Mouse (Mus musculus) small intestine, adult 2 months (tissue): ENCODE measurements around the gene Supt5. TPM values are rescaled to one million over a fixed set of nuclear protein-coding genes. Genes with fewer than 3 reads are reported as not detected.

Experiments used
- H3K27ac ChIP-seq: fragments of 200-500 bp; 2 replicates; pipeline ENCODE4 v1.5.1; 2012; ENCODE audit warnings: low read depth, low read length, control low read depth, inconsistent platforms; ENCODE audit not compliant: insufficient read depth
- H3K27me3 ChIP-seq: fragments of 200-500 bp; 2 replicates; pipeline ENCODE4 v1.6.1; 2012; ENCODE audit warnings: mild to moderate bottlenecking, moderate library complexity, low read length, inconsistent platforms; ENCODE audit not compliant: control insufficient read depth, insufficient read depth
- H3K36me3 ChIP-seq: fragments of 200-500 bp; 2 replicates; pipeline ENCODE4 v1.6.1; 2012; ENCODE audit warnings: mild to moderate bottlenecking, low read length, control low read depth, inconsistent platforms; ENCODE audit not compliant: control insufficient read depth, insufficient read depth
- H3K4me1 ChIP-seq: fragments of 200-500 bp; 2 replicates; pipeline ENCODE4 v1.6.1; 2012; ENCODE audit warnings: low read length, inconsistent platforms, mixed read lengths; ENCODE audit not compliant: control insufficient read depth, insufficient read depth, insufficient read length
- H3K4me3 ChIP-seq: fragments of 200-500 bp; 2 replicates; pipeline ENCODE4 v1.5.1; 2012; ENCODE audit warnings: low read depth, mild to moderate bottlenecking, control low read depth, inconsistent platforms, low read length, moderate library complexity
- CTCF ChIP-seq: fragments of 200-500 bp; IDR thresholded peaks from 2 replicates; pipeline ENCODE4 v1.5.1; 2012; ENCODE audit warnings: low read depth, mild to moderate bottlenecking, control low read depth, inconsistent platforms, low read length, moderate library complexity, mixed read lengths; ENCODE audit not compliant: insufficient replicate concordance, insufficient read length; ENCODE audit errors: extremely low read depth
- POLR2A ChIP-seq: fragments of 200-500 bp; IDR thresholded peaks from 2 replicates; pipeline ENCODE4 v1.6.1; 2012; ENCODE audit warnings: low read depth, mild to moderate bottlenecking, control low read depth, inconsistent platforms, low read length, moderate library complexity
- WGBS: fragments of 180-500 bp; shearing (Covaris S2); methylation state at CpG from one replicate; pipeline ENCODE4 v1.1.7; 2018; 5-methylcytosine and 5-hydroxymethylcytosine counted together
- polyA plus RNA-seq: library from polyadenylated mRNA; depleted of rRNA; stranded (reverse); fragments of >200 nt; gene quantifications from 2 replicates; pipeline ENCODE4 v1.2.3, GENCODE M21; 2012

Supt5 gene
- polyA plus RNA-seq, 1 experiment, result 104 TPM

DNA sequence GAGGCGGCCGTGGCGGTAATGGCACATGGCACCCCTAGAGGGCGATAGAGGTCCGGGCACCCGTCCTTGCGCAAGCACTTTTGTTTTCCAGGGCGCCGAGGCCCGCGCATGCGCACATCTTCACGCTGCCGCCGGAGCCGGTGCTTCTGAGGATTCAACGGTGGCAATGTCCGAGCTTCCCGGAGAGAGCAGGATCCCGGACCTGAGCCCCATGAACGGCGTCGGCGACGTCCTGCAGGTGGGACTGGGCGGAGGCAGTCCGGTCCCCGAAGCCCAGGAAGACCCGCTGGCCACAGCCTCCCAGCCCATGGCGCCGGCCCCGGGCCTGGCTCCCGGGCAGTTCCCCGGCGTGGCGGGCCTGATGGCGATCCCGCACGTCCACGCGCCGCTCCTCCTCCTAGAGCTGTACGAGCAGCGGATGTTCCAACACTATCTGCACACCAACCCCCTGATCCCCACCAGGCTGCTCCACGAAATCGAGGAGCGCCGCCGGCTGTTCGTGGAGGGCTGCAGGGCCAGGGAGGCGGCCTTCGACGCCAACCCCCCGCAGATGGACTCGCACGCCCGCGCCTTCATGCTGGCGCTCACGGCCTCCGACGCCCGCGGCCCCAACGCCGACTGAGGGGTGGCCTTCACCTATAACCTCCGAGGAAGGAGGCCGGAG lies 60.8 kb downstream of the Supt5 start, which contains the start of gene Eid2b:
Eid2b (plus strand) TSS at position 125 of the 664 bp plus-strand sequence.
- 3% methylated on average over 68 of the region's 68 CpGs for whole genome bisulfite sequencing
- H3K27me3 ChIP-seq, result no peaks in the 10 kb centered on the region
- no peaks in the 10 kb centered on the region for H3K36me3 ChIP-seq
- H3K4me3 ChIP-seq, result peak within 1 kb of the TSS; percentile 76
- no peak within 1 kb of the TSS for H3K27ac ChIP-seq
- peaks cover 2% of the 10 kb centered on the region for H3K4me1 ChIP-seq
- 0 out of 2 replicates have a peak, but pooled peaks have one; percentile 18 for TF ChIP-seq POLR2A
- TF ChIP-seq CTCF, result peak; percentile 85

DNA sequence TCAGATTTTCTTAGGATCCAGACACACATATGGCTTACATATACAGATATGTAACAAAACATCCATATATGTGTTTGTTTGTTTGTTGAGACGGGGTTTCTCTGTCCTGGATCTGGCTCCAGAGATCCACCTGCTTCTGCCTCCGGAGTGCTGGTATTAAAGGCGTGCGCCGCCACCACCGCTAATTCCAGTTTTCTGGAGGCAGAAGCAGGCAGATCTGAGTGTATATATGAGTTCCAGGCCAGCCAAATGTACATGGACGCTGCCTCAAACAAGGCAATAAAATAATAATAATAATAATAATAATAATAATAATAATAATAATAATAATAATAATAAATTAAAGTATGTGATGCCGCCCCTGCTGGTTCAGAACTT lies 61.3 kb downstream of the Supt5 start:
- H3K4me3 ChIP-seq, result no peak overlapping the region
- no peak for TF ChIP-seq CTCF
- WGBS, result 52% methylated on average over 8 of the region's 8 CpGs

GRCm38 (mm10) chr7:28271761-28272160 lies 66.8 kb downstream of the Supt5 start:
- Histone ChIP-seq H3K27ac (no peak overlapping the region), H3K36me3 (no peaks in the 10 kb centered on the region), H3K4me3 (no peak overlapping the region), H3K4me1 (peaks cover 4% of the 10 kb centered on the region; the same call in 1 of the 2 replicates), H3K27me3 (peaks cover 5% of the 10 kb centered on the region)
- no peak for TF ChIP-seq CTCF
- no peak for TF ChIP-seq POLR2A
- 64% methylated on average over 3 of the region's 3 CpGs for WGBS

More for the DNA sequence above, 61.3 kb downstream of the Supt5 start:
- H3K4me1 ChIP-seq, result peaks cover 2% of the 10 kb centered on the region
- no peaks in the 10 kb centered on the region for H3K36me3 ChIP-seq
- no peaks in the 10 kb centered on the region for H3K27me3 ChIP-seq
- H3K27ac ChIP-seq, result no peak overlapping the region

DNA sequence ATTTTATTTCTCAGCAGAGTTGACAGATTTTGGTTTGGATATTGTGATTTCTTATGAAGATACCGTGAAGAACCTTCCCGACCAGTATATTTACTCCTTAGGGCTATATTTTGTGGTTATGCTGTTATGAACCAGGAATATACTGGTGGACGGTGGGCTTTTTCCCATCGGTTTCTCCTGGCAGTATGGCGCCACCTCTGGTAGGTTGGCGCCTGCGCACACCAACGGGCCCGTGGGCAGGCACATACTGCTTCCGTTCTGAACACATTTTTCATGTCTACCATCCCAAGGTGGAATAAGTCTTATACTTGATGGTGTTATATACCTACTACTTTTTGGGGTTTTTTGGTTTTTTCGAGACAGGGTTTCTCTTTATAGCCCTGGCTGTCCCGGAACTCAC lies 69.2 kb downstream of the Supt5 start:
- no peak overlapping the region for H3K4me3 ChIP-seq
- H3K27me3 ChIP-seq, result peaks cover 5% of the 10 kb centered on the region
- no peak overlapping the region for H3K27ac ChIP-seq
- H3K36me3 ChIP-seq, result no peaks in the 10 kb centered on the region
- H3K4me1 ChIP-seq, result peaks cover 4% of the 10 kb centered on the region; the same call in 1 of the 2 replicates
- TF ChIP-seq CTCF, result no peak
- TF ChIP-seq POLR2A, result no peak
- 95% methylated on average over 12 of the region's 12 CpGs for WGBS

DNA sequence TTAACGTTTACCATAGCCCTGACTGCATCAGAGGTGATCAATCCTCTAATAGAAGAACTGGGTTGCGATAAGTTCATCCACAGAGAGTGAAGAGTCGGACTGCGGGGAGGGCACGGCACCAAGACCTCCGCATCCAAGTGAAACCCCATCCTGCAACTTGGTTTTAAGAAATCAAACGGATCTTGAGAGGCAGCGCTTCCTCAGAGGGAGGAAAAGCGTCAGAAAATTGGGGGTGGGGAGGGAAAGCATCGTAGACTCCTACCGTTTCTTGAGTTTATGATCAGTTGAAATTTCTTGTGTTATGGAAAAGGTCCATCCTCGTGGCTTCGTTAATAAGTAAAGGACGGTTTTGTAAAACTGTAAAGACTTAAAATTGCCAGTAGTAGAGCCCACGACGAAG lies 70.0 kb downstream of the Supt5 start:
- Histone ChIP-seq H3K4me3 (peak overlapping the region; percentile 71), H3K4me1 (peaks cover 4% of the 10 kb centered on the region; the same call in 1 of the 2 replicates), H3K36me3 (no peaks in the 10 kb centered on the region), H3K27ac (no peak overlapping the region), H3K27me3 (peaks cover 5% of the 10 kb centered on the region)
- WGBS, result 26% methylated on average over 16 of the region's 16 CpGs
- TF ChIP-seq POLR2A, result no peak
- TF ChIP-seq CTCF, result no peak

GRCm38 (mm10) chr7:28268042-28268531 lies 70.5 kb downstream of the Supt5 start:
- WGBS, result 1% methylated on average over 57 of the region's 62 CpGs
- H3K36me3 ChIP-seq, result no peaks in the 10 kb centered on the region
- H3K27me3 ChIP-seq, result peaks cover 5% of the 10 kb centered on the region
- H3K4me1 ChIP-seq, result peaks cover 4% of the 10 kb centered on the region; the same call in 1 of the 2 replicates
- H3K27ac ChIP-seq, result no peak overlapping the region
- H3K4me3 ChIP-seq, result peak overlapping the region; percentile 71
- no peak for TF ChIP-seq CTCF
- TF ChIP-seq POLR2A, result no peak
